Mouse (Mus musculus): ENCODE measurements at regions not wholly inside any gene's neighbourhood (a gene's known extent, or its start where the extent isn't known, plus 50 kb on each side); places are given as distances from the start of the nearest gene placed in this dataset.

DNA sequence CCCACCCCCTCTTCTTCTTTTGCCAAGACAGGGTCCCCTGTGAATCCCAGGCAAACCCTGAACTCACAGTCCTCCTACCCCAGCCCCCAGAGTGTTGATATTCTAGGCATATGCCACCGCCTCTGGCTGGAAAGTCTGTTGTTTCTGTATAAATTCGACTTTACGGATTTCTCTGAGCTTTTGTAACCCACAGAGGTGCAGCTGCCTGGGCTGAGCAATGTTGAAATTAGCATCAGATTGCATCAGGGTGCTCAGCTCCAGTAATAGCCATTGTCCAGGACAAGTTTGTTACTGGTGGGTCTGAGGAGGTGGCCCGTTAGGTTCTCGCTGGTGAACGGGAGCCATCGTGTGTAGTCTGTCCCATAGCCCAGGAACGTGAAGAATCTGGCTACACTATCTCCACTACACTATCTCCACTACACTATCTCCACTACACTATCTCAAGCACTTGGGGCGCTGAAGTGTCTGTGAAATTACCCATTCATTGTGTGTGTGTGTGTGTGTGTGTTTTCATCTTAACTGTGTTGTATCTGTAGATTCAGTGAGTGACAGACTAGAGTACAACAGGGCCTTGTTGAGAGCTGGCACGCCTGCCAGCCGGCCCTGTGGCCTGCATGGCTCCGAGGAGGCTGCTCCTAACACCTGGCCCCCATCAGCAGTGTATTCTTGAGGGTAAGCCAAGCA, 92.4 kb upstream of the Hnrnpk start:
- no peak overlapping the region for H3K4me2 ChIP-seq (replicated peaks)
- 0 out of 2 replicates have a peak, but pooled peaks have one; percentile 16 for ATAC-seq (ENCODE audit: low FRiP score, low read depth)
- 0 out of 2 replicates have a peak, but pooled peaks cover 5% of the 10 kb centered on the region for H3K27me3 ChIP-seq
- H3K9ac ChIP-seq (replicated peaks), result 0 out of 2 replicates have a peak overlapping the region, but pooled peaks have one; percentile 20
- H3K27ac ChIP-seq (replicated peaks), result no peak overlapping the region
- 73% methylated on average over 12 of the region's 12 CpGs for WGBS
- H3K36me3 ChIP-seq, result no peaks in the 10 kb centered on the region
- H3K9me3 ChIP-seq, result no peaks in the 10 kb centered on the region
- H3K4me3 ChIP-seq, result no peak overlapping the region
- H3K4me1 ChIP-seq, result peaks cover 15% of the 10 kb centered on the region

DNA sequence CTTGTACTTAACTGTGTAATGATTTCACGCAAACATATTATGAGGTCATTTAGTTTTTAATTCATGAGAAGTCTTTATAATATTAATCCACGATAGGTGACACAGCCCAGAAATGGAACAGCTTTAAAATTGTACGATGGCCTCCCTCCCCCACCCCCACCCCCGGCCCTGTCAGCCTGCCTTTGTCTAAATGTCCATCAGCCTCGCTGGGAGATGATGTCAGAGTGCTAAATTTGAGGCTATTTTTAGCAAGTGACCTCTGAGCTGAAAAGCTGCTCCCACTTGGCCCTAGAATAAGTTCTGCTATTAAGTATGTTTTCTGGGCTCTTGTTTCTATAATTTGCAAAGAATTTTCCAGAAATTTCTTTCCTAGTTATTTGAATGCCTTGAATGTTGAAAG, 91.6 kb upstream of the Hnrnpk start:
- no peak for ATAC-seq (ENCODE audit: low FRiP score, low read depth)
- 0 out of 2 replicates have a peak, but pooled peaks cover 5% of the 10 kb centered on the region for H3K27me3 ChIP-seq
- H3K4me1 ChIP-seq, result peaks cover 15% of the 10 kb centered on the region
- no peak overlapping the region for H3K27ac ChIP-seq (replicated peaks)
- 62% methylated on average over 5 of the region's 5 CpGs for WGBS
- no peaks in the 10 kb centered on the region for H3K9me3 ChIP-seq
- no peaks in the 10 kb centered on the region for H3K36me3 ChIP-seq
- no peak overlapping the region for H3K9ac ChIP-seq (replicated peaks)
- H3K4me3 ChIP-seq, result no peak overlapping the region
- no peak overlapping the region for H3K4me2 ChIP-seq (replicated peaks)

DNA sequence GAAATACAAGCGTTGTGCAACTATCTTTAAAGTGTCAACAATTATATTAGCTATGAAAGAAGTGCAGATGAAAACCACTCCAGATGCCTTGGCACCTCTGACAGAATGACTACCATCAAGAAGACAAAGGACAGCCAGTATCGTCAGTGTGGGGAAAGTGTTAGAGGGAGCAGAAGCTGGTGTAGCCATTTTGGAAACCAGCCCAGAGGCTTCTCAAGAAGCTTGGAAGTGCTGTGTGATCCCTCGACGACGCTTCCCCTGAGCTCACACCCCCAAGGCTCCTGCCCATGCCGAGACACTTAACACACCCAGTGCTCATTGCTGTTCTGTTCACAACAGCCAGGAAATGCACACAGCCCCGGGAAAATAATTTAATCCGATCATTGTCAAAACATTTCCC, 87.7 kb upstream of the Hnrnpk start:
- 81% methylated on average over 8 of the region's 8 CpGs for WGBS
- H3K4me1 ChIP-seq, result peaks cover 12% of the 10 kb centered on the region
- 0 out of 2 replicates have a peak, but pooled peaks cover 5% of the 10 kb centered on the region for H3K27me3 ChIP-seq
- H3K4me3 ChIP-seq, result no peak overlapping the region
- no peaks in the 10 kb centered on the region for H3K9me3 ChIP-seq
- H3K9ac ChIP-seq (replicated peaks), result no peak overlapping the region
- no peaks in the 10 kb centered on the region for H3K36me3 ChIP-seq
- H3K4me2 ChIP-seq (replicated peaks), result no peak overlapping the region
- no peak for ATAC-seq (ENCODE audit: low FRiP score, low read depth)
- H3K27ac ChIP-seq (replicated peaks), result no peak overlapping the region

DNA sequence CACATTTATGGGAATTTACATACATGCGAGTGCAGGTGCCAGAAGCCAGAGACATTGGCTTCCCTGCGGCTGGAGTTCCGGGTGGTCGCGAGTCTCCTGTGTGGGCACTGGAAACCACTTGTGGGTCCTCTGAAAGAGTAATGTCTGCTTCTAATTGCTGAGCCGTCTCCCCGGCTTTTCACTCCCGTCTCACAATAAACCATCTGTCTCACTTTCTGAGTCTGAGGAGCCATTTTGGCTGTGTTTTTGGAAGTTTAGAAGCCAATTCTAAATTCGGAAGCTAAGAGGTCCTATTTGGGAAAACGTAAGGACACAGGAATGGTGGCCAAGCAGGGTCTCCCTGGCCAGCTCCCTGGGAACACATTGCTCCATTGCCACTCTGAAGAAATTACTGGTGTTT, 81.9 kb upstream of the Hnrnpk start:
- Histone ChIP-seq H3K9ac (replicated peaks) (no peak overlapping the region), H3K4me3 (no peak overlapping the region), H3K4me1 (0 out of 2 replicates have a peak, but pooled peaks cover 4% of the 10 kb centered on the region), H3K27ac (replicated peaks) (no peak overlapping the region), H3K27me3 (no peaks in the 10 kb centered on the region), H3K36me3 (no peaks in the 10 kb centered on the region), H3K9me3 (no peaks in the 10 kb centered on the region), H3K4me2 (replicated peaks) (no peak overlapping the region)
- ATAC-seq (ENCODE audit: low FRiP score, low read depth), result no peak
- 78% methylated on average over 10 of the region's 10 CpGs for WGBS

DNA sequence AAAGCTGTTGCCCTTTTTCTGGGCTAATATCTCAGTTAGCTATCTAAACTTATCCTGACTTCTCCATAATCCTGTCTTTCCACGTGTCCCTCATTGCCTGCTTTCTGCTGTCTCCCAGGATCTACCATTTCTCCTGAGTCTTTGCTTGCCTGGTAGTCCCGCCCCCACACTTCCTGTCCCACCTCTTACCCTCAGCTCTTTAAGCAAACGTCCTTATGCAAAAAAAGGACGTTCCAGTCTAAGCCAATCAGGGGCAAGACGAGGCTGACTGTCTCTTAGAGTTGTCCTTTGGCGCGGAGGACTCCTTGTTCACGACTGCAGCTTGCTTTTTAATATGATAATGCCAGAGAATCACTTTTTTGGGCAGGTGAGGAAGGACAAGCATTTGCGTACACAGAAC, 79.6 kb upstream of the Hnrnpk start:
- no peaks in the 10 kb centered on the region for H3K9me3 ChIP-seq
- no peak overlapping the region for H3K9ac ChIP-seq (replicated peaks)
- ATAC-seq (ENCODE audit: low FRiP score, low read depth), result no peak
- no peaks in the 10 kb centered on the region for H3K27me3 ChIP-seq
- no peak overlapping the region for H3K4me3 ChIP-seq
- H3K4me2 ChIP-seq (replicated peaks), result no peak overlapping the region
- no peak overlapping the region for H3K27ac ChIP-seq (replicated peaks)
- 0 out of 2 replicates have a peak, but pooled peaks cover 4% of the 10 kb centered on the region for H3K4me1 ChIP-seq
- WGBS, result 70% methylated on average over 9 of the region's 9 CpGs
- no peaks in the 10 kb centered on the region for H3K36me3 ChIP-seq

DNA sequence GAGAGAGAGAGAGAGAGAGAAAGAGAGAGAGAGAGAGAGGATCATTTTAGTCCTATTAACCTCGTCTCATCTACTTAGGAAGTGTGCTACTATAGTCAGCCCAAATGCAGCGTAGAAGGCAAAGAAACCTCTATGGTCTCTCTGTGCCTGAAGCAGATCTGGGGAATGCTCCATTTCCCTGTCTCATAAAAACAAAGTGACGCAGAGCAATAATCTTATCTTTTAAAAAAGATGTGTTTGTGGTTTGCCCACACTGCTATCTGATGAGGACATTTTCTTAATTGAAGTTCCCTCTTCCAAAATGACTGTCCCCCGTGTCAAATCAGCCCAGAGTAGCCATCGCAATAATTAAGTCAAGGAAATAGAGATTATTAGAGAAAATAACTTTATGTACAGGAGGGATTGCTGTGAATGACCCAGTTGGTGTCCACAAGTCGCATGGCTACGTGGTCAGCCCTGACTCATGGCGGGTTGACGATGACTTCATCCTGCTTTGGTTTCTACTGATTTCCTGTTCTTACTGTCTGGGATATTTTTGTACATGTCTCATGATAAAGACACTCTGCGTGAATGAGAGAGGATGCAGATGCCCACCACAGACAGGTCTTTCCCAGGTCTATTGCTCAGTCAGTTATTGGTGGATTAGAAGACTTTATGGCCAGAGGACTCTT, 77.9 kb upstream of the Hnrnpk start:
- no peak for ATAC-seq (ENCODE audit: low FRiP score, low read depth)

DNA sequence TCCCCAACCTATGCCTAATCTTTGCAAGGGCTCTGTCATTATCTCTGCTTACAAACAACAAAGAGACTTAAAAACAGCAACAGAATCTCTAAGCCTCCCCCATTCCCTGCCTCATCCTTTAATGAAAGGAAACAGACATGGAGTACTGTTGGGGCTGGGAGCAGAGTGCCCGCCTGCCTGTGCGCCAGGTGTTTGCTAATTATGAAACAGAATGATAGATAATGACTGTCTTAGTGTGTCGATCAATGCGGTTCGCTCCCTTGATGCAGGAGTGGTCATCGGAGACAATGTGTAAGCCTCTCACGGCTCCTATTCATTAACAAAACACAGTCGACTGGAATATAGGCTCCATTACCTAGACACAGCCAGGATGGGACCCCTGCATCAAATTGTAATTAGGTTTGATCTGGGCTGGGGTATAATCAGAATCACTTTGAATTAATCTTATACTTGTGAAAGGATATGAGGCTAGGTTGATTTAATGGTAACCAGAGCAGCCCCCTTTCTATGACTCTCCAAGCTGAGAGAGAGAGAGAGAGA, 77.3 kb upstream of the Hnrnpk start:
- H3K4me1 ChIP-seq, result peaks cover 11% of the 10 kb centered on the region; the same call in 1 of the 2 replicates
- H3K36me3 ChIP-seq, result no peaks in the 10 kb centered on the region
- no peaks in the 10 kb centered on the region for H3K27me3 ChIP-seq
- no peak overlapping the region for H3K9ac ChIP-seq (replicated peaks)
- no peak for ATAC-seq (ENCODE audit: low FRiP score, low read depth)
- 0 out of 2 replicates have a peak overlapping the region, but pooled peaks have one; percentile 3 for H3K27ac ChIP-seq (replicated peaks)
- no peak overlapping the region for H3K4me2 ChIP-seq (replicated peaks)
- 60% methylated on average over 8 of the region's 8 CpGs for WGBS
- H3K4me3 ChIP-seq, result no peak overlapping the region
- H3K9me3 ChIP-seq, result no peaks in the 10 kb centered on the region

More for the DNA sequence above, 77.9 kb upstream of the Hnrnpk start:
- H3K27me3 ChIP-seq, result no peaks in the 10 kb centered on the region
- no peaks in the 10 kb centered on the region for H3K36me3 ChIP-seq
- no peak overlapping the region for H3K9ac ChIP-seq (replicated peaks)
- H3K4me1 ChIP-seq, result peaks cover 10% of the 10 kb centered on the region; the same call in 1 of the 2 replicates
- no peaks in the 10 kb centered on the region for H3K9me3 ChIP-seq
- no peak overlapping the region for H3K27ac ChIP-seq (replicated peaks)
- 83% methylated on average over 10 of the region's 10 CpGs for WGBS
- H3K4me2 ChIP-seq (replicated peaks), result no peak overlapping the region
- H3K4me3 ChIP-seq, result no peak overlapping the region

DNA sequence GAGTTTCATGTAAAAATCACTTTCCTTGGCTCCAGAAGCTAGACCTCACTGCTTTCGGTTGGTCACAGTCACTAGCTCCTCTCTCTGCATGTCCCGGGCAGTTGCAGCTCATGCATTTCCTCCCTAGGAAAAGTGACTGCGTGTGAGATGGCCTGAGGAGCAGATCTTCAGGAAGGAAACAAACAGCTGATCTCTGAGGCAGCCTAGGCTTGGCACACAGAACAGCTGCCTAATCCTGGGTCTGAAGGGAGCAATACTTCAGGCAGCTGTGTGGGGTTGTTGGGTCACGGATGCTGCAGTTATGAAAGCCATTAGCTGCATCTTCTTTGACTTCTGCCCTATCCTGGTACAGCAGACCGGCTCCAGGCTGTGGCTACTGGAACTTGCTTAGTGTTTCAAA, 75.3 kb upstream of the Hnrnpk start:
- Histone ChIP-seq H3K4me3 (no peak overlapping the region), H3K36me3 (no peaks in the 10 kb centered on the region), H3K27me3 (no peaks in the 10 kb centered on the region), H3K4me1 (peaks cover 12% of the 10 kb centered on the region; the same call in 1 of the 2 replicates), H3K27ac (replicated peaks) (no peak overlapping the region), H3K9ac (replicated peaks) (no peak overlapping the region), H3K4me2 (replicated peaks) (no peak overlapping the region), H3K9me3 (no peaks in the 10 kb centered on the region)
- ATAC-seq (ENCODE audit: low FRiP score, low read depth), result no peak
- 77% methylated on average over 5 of the region's 5 CpGs for WGBS

DNA sequence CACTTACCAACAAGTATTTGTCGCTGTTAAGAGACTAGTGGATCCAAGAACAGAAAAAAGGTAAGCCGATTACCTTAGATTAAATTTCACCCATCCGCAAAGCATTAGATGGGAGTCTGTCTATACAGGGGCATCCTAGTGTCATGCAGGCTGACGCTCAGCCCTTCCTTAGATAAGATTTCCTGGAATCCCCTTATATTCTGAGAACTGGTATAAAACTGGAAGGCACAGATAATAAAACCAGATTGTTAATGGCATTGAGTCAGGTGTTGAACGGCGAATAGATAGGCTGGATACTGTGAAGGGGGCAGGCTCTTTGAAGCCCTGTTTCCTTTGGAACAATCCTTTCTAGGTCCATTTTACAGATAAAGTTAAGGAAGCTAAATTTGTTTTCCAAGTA, 74.1 kb upstream of the Hnrnpk start:
- WGBS, result 87% methylated on average over 6 of the region's 6 CpGs
- H3K9me3 ChIP-seq, result no peaks in the 10 kb centered on the region
- no peaks in the 10 kb centered on the region for H3K36me3 ChIP-seq
- H3K27ac ChIP-seq (replicated peaks), result no peak overlapping the region
- H3K4me1 ChIP-seq, result peaks cover 12% of the 10 kb centered on the region; the same call in 1 of the 2 replicates
- H3K4me3 ChIP-seq, result no peak overlapping the region
- 0 out of 2 replicates have a peak, but pooled peaks cover 3% of the 10 kb centered on the region for H3K27me3 ChIP-seq
- no peak overlapping the region for H3K4me2 ChIP-seq (replicated peaks)
- ATAC-seq (ENCODE audit: low FRiP score, low read depth), result no peak
- H3K9ac ChIP-seq (replicated peaks), result no peak overlapping the region

DNA sequence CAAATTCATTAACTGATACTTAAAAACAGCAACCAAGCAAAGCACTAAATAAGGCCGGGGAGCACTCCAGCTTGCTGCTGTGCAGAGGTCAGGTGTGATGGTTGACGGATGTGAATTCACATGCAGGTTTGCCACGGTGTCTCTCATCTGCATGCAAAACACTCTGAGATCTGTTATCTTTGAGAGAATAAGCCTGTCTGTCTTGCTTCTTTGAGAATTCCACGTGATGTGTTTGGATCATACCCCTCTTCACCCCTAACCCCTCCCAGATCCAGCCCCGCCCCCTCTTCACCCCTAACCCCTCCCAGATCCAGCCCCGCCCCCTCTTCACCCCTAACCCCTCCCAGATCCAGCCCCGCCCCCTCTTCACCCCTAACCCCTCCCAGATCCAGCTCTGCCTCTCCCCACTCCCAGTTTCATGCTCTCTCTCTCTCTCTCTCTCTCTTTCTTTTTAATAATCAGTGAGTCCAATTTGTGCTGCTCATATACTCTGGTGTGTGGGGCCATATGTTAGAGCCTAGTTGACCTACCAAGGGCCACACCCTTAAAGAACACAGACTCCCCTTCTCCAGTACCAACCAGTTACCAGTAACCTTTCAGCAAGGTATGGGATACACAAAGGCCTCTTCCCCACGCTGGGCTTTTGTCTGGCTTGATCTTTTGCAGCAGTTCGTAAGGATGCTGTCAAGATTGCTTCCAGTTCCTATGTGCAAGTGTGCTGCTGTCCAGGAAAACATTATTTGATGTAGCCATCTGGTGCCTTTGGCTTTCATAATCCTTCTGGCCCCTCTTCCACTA, 73.1 kb upstream of the Hnrnpk start:
- 30% methylated on average over 8 of the region's 9 CpGs for WGBS
- no peak overlapping the region for H3K9ac ChIP-seq (replicated peaks)

DNA sequence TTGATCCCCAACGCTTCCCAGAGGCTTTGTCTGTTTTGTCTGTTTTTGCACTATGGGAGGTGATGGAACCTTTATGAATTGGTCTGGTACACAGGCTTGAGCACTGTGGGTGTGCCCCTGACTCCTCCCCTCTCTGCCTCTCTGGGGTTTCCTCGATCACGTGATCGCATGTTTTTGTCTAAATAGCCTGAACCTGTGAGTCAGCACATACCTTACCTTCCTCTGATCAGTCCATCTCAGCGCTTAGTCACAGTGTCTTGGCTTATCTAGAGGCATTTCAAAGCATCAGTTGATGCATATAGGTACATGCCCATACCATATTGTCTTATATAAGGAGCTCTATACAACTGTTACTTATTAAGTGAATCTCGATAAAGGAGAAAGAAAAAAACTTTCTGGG, 72.4 kb upstream of the Hnrnpk start:
- Histone ChIP-seq H3K4me3 (no peak overlapping the region), H3K36me3 (no peaks in the 10 kb centered on the region), H3K4me1 (peaks cover 20% of the 10 kb centered on the region; the same call in 1 of the 2 replicates), H3K27ac (replicated peaks) (no peak overlapping the region), H3K9me3 (no peaks in the 10 kb centered on the region), H3K4me2 (replicated peaks) (no peak overlapping the region), H3K9ac (replicated peaks) (no peak overlapping the region), H3K27me3 (peaks cover 8% of the 10 kb centered on the region; the same call in 1 of the 2 replicates)
- WGBS, result 39% methylated on average over 6 of the region's 6 CpGs
- no peak for ATAC-seq (ENCODE audit: low FRiP score, low read depth)

More for the DNA sequence above, 73.1 kb upstream of the Hnrnpk start:
- H3K27ac ChIP-seq (replicated peaks), result no peak overlapping the region
- H3K4me3 ChIP-seq, result no peak overlapping the region
- ATAC-seq (ENCODE audit: low FRiP score, low read depth), result no peak
- no peak overlapping the region for H3K4me2 ChIP-seq (replicated peaks)
- H3K36me3 ChIP-seq, result no peaks in the 10 kb centered on the region
- no peaks in the 10 kb centered on the region for H3K9me3 ChIP-seq
- peaks cover 20% of the 10 kb centered on the region; the same call in 1 of the 2 replicates for H3K4me1 ChIP-seq
- H3K27me3 ChIP-seq, result peaks cover 3% of the 10 kb centered on the region; the same call in 1 of the 2 replicates

Data from midbrain, embryonic 12.5 days (tissue).